Mouse (Mus musculus) embryonic facial prominence, embryonic 12.5 days (tissue): ENCODE data around the gene Eif6. TPM values are rescaled to one million over a fixed set of nuclear protein-coding genes. Genes with fewer than 3 reads are reported as not detected.

Experiments used
- ATAC-seq: fragments of 200-750 bp; cut with Nextera tagmentation; 2 replicates; pipeline ENCODE4 v1.8.0; 2017; ENCODE audit not compliant: insufficient number of reproducible peaks, insufficient read depth, low FRiP score, low TSS enrichment
- H3K27ac ChIP-seq: fragments of 300-500 bp; sonication (generic); 2 replicates; pipeline ENCODE4 v1.5.1; 2016; ENCODE audit warnings: mild to moderate bottlenecking
- H3K27me3 ChIP-seq: fragments of 300-500 bp; sonication (generic); 2 replicates; pipeline ENCODE4 v1.6.1; 2016; ENCODE audit warnings: mild to moderate bottlenecking, moderate library complexity
- H3K36me3 ChIP-seq: fragments of 300-500 bp; sonication (generic); 2 replicates; pipeline ENCODE4 v1.6.1; 2016; ENCODE audit warnings: mild to moderate bottlenecking
- H3K4me1 ChIP-seq: fragments of 300-500 bp; sonication (generic); 2 replicates; pipeline ENCODE4 v1.6.1; 2016
- H3K4me2 ChIP-seq: fragments of 300-500 bp; sonication (generic); replicated peaks from 2 replicates; pipeline ENCODE4 v1.6.1; 2016; ENCODE audit warnings: mild to moderate bottlenecking, moderate library complexity
- H3K4me3 ChIP-seq: fragments of 300-500 bp; sonication (generic); 2 replicates; pipeline ENCODE4 v1.5.1; 2016; ENCODE audit warnings: mild to moderate bottlenecking
- H3K9ac ChIP-seq: fragments of 300-500 bp; sonication (generic); 2 replicates; pipeline ENCODE4 v1.6.1; 2016; ENCODE audit warnings: mild to moderate bottlenecking, moderate library complexity
- H3K9me3 ChIP-seq: fragments of 300-500 bp; sonication (generic); 2 replicates; pipeline ENCODE4 v1.6.1; 2016; ENCODE audit warnings: mild to moderate bottlenecking, moderate library complexity
- WGBS: fragments of 180-500 bp; shearing (Covaris S2); methylation state at CpG from one replicate; pipeline ENCODE4 v1.1.7; 2016; 5-methylcytosine and 5-hydroxymethylcytosine counted together
- polyA plus RNA-seq: library from polyadenylated mRNA; unstranded; fragments of >200 nt; fragmentation: Nextera tagmentation; extraction: Ambion mirVana; gene quantifications from 2 replicates; pipeline ENCODE4 v1.2.1, GENCODE M21; 2016

Eif6 gene
- polyA plus RNA-seq = 185 and 188 TPM in 2 replicates

GRCm38 (mm10) chr2:155826630-155827424 lies at the start of gene Eif6:
TSS of gene Eif6 (minus strand) at chr2:155826925.
- H3K36me3 ChIP-seq = peaks cover 22% of the 10 kb centered on the region
- H3K9ac ChIP-seq = peak within 1 kb of the TSS; percentile 81
- H3K4me1 ChIP-seq = peaks cover 18% of the 10 kb centered on the region
- peak; percentile 92 for ATAC-seq
- peak within 1 kb of the TSS; percentile 82 for H3K27ac ChIP-seq
- H3K9me3 ChIP-seq = no peaks in the 10 kb centered on the region
- WGBS = 4% methylated on average over 27 of the region's 27 CpGs
- peak within 1 kb of the TSS; percentile 96 for H3K4me3 ChIP-seq
- peak within 1 kb of the TSS; percentile 85 for H3K4me2 ChIP-seq
- H3K27me3 ChIP-seq = no peaks in the 10 kb centered on the region

DNA sequence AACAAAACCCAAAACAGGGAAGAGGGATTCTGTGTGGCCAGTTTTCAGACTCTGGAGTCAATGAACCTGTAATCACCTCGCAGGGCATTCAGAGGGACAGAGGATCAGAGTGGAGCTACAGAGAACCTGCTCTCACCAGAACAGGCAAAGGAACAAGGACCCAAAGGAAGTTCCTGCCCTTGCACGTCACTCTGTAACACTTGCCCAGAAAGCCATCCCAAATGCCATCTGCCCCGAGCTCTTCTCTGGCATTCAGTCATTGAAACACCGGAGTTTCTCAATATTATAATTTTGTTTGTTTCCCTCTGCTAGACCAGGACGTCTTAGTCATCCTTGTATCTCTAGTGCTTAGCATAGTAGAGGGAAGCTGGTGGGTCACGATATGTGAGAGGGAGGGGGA lies 46.9 kb upstream of the Eif6 start:
- H3K9ac ChIP-seq = no peak overlapping the region
- H3K27ac ChIP-seq = peak overlapping the region; percentile 69
- no peaks in the 10 kb centered on the region for H3K9me3 ChIP-seq
- H3K4me2 ChIP-seq = no peak overlapping the region
- no peak overlapping the region for H3K4me3 ChIP-seq
- 78% methylated on average over 6 of the region's 6 CpGs for WGBS
- no peaks in the 10 kb centered on the region for H3K27me3 ChIP-seq
- peaks cover 17% of the 10 kb centered on the region for H3K36me3 ChIP-seq
- H3K4me1 ChIP-seq = peaks cover 14% of the 10 kb centered on the region; the same call in 1 of the 2 replicates
- no peak for ATAC-seq

DNA sequence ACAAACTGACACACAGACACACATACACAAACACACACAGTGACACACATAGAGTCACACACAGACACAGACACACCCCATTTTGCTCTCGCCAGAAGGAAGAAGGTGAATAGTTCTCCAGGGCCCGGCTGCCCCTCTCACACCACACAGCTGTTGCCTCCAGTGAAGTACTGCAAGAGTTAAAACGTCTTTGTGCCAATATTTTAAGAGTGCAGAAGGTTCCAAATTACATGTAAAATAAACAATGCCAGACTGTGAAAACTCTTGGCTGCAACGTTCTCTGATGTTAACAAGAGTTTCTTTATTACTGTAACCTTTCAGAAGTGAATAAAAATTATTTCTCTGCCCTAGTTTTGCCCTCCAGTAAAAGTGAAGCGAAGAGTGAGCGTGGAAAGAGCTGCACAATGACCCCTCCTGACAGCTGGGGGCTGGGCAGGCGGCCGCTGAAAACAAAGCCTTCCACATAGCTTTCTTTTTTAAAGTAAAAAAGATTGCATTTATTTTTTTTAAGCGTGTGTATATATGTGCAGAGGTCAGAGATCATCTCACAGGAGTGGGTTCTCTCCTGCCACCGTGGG lies 46.3 kb upstream of the Eif6 start:
- WGBS = 45% methylated on average over 10 of the region's 10 CpGs
- Histone ChIP-seq H3K27ac (peak overlapping the region; percentile 69; the same call in 1 of the 2 replicates), H3K4me3 (no peak overlapping the region), H3K36me3 (peaks cover 18% of the 10 kb centered on the region), H3K9me3 (no peaks in the 10 kb centered on the region), H3K4me2 (no peak overlapping the region), H3K27me3 (no peaks in the 10 kb centered on the region), H3K9ac (no peak overlapping the region), H3K4me1 (peaks cover 14% of the 10 kb centered on the region; the same call in 1 of the 2 replicates)
- no peak for ATAC-seq

DNA sequence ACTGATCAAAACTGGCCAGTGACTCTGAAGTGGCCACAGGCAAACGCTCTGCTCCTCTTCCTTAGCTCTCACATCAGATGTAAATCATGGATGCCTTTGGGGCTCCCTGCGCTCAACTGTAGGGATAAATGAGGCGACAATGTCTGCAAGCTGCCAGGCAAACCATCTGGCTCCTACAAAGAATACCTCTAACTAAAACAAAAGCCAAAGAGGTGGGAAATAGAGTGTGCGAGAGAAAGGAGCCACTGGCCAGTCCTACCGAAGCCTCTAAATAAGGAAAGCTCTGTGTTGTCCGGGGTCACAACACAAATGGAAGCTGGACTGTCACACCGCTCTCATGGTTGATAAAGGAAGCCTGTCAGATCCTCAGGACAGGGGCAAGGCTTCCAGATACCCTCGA lies 45.8 kb upstream of the Eif6 start:
- peaks cover 23% of the 10 kb centered on the region for H3K36me3 ChIP-seq
- H3K4me1 ChIP-seq = peaks cover 14% of the 10 kb centered on the region; the same call in 1 of the 2 replicates

DNA sequence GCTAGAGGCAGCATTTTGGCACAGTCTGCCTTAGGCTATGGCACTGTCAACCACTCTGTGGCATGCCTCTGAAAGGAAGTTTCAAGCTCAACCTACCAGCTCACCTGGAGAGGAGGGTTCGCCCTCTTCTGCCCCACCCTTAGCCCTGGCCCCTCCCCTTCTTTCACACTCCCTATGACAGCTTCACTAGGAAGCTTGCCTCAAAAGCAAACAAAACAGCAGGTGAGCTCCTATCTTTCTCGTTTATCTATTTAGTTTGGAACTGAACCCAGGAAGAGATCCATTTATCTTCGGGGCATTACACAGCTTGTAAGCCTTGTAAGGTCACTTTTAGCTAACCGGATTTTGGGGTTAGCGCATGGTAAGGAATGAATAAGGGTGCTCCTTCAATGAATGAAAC lies 43.0 kb upstream of the Eif6 start:
- WGBS = 78% methylated on average over 5 of the region's 5 CpGs
- no peak overlapping the region for H3K4me3 ChIP-seq
- no peak overlapping the region for H3K9ac ChIP-seq
- H3K27ac ChIP-seq = no peak overlapping the region
- peaks cover 14% of the 10 kb centered on the region; the same call in 1 of the 2 replicates for H3K4me1 ChIP-seq
- no peak overlapping the region for H3K4me2 ChIP-seq
- no peak for ATAC-seq
- no peaks in the 10 kb centered on the region for H3K27me3 ChIP-seq
- H3K9me3 ChIP-seq = no peaks in the 10 kb centered on the region
- peaks cover 20% of the 10 kb centered on the region for H3K36me3 ChIP-seq

More for the DNA sequence above, 45.8 kb upstream of the Eif6 start:
- no peak overlapping the region for H3K9ac ChIP-seq
- no peaks in the 10 kb centered on the region for H3K27me3 ChIP-seq
- H3K9me3 ChIP-seq = no peaks in the 10 kb centered on the region
- 79% methylated on average over 8 of the region's 8 CpGs for WGBS
- H3K4me2 ChIP-seq = no peak overlapping the region
- 0 out of 2 replicates have a peak overlapping the region, but pooled peaks have one; percentile 42 for H3K27ac ChIP-seq
- ATAC-seq = no peak
- H3K4me3 ChIP-seq = no peak overlapping the region

DNA sequence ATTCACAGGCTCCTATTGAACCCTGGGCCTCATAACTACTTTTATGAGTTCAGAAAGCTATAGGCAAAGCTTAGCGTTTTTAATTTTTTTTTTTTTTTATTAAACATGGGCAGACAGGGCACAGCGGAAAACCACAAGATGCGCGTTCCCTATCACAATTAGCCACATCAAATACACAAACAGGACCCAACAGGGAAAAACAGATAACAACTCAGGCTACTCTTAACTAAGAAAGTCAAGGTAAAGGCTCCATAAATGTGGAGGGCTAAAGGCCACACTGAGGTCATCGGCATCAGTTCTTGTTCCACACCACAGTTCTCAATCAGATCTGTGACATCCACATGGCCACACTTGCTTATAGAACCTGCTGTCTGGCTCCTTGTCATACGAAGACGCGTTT lies 41.6 kb upstream of the Eif6 start:
- no peak overlapping the region for H3K27ac ChIP-seq
- no peaks in the 10 kb centered on the region for H3K9me3 ChIP-seq
- no peaks in the 10 kb centered on the region for H3K27me3 ChIP-seq
- H3K4me3 ChIP-seq = no peak overlapping the region
- no peak overlapping the region for H3K9ac ChIP-seq
- ATAC-seq = no peak
- WGBS = 95% methylated on average over 8 of the region's 8 CpGs
- H3K36me3 ChIP-seq = peaks cover 20% of the 10 kb centered on the region
- H3K4me1 ChIP-seq = peaks cover 10% of the 10 kb centered on the region; the same call in 1 of the 2 replicates
- H3K4me2 ChIP-seq = no peak overlapping the region

- no peak for ATAC-seq
- WGBS = 51% methylated on average over 11 of the region's 11 CpGs
- 0 out of 2 replicates have a peak overlapping the region, but pooled peaks have one; percentile 9 for H3K4me2 ChIP-seq
- H3K9me3 ChIP-seq = no peaks in the 10 kb centered on the region
- no peak overlapping the region for H3K9ac ChIP-seq
- H3K27ac ChIP-seq = no peak overlapping the region
- H3K36me3 ChIP-seq = peaks cover 17% of the 10 kb centered on the region; the same call in 1 of the 2 replicates
- H3K27me3 ChIP-seq = no peaks in the 10 kb centered on the region
- peaks cover 5% of the 10 kb centered on the region; the same call in 1 of the 2 replicates for H3K4me1 ChIP-seq
- no peak overlapping the region for H3K4me3 ChIP-seq
Measured at GRCm38 (mm10) chr2:155863301-155863867, 36.7 kb upstream of the Eif6 start.

- Histone ChIP-seq H3K36me3 (peaks cover 15% of the 10 kb centered on the region; the same call in 1 of the 2 replicates), H3K27ac (0 out of 2 replicates have a peak overlapping the region, but pooled peaks have one; percentile 12), H3K4me2 (0 out of 2 replicates have a peak overlapping the region, but pooled peaks have one; percentile 9), H3K27me3 (no peaks in the 10 kb centered on the region), H3K4me1 (peaks cover 5% of the 10 kb centered on the region; the same call in 1 of the 2 replicates), H3K4me3 (no peak overlapping the region), H3K9me3 (no peaks in the 10 kb centered on the region), H3K9ac (no peak overlapping the region)
- WGBS = 65% methylated on average over 13 of the region's 13 CpGs
- no peak; the same call in 1 of the 2 replicates for ATAC-seq
Measured at GRCm38 (mm10) chr2:155862573-155863300, 36.0 kb upstream of the Eif6 start.

DNA sequence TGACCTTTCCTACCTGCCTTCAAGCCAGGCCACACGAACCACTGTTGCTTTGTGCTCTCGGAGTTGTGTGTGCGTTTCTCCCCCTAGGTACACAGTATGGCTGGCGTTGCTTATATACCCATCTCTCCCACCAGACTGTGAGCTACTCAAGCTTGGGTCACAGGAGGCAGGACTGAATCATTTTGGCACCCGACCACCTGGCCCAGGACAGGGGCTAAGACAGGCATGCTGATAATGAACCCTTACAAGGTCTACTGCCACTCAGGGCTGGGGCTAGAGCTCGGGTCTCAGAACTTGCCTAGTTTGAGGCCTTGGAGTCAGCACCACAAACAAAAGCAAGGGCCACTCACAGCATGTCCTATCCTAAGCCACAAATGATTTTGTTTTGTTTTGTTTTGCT lies 34.9 kb upstream of the Eif6 start:
- no peak overlapping the region for H3K27ac ChIP-seq
- no peaks in the 10 kb centered on the region for H3K27me3 ChIP-seq
- H3K4me3 ChIP-seq = no peak overlapping the region
- H3K9ac ChIP-seq = no peak overlapping the region
- H3K4me1 ChIP-seq = peaks cover 5% of the 10 kb centered on the region; the same call in 1 of the 2 replicates
- WGBS = 93% methylated on average over 6 of the region's 6 CpGs
- H3K9me3 ChIP-seq = no peaks in the 10 kb centered on the region
- H3K36me3 ChIP-seq = peaks cover 10% of the 10 kb centered on the region; the same call in 1 of the 2 replicates
- no peak for ATAC-seq
- H3K4me2 ChIP-seq = no peak overlapping the region

DNA sequence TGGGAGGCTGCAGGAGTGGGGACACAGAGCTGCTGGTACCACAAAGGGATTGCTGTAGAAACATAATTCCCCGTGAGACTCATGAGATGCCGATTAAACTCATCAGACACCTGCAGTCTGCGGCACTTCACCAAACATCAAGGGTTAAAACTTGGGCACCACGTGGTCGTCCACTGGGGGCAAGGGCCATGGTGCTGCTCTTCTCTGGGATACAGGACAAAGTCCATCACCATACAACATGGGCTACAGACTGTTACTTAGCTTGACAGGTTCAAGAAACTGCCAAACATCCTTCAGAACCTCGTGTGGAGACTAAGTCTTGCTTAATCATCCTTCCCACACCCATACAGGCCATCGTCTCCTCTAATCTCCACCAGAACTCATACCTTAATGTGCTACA lies 33.4 kb upstream of the Eif6 start:
- H3K27me3 ChIP-seq = no peaks in the 10 kb centered on the region
- 82% methylated on average over 7 of the region's 7 CpGs for WGBS
- no peak overlapping the region for H3K4me3 ChIP-seq
- H3K9me3 ChIP-seq = no peaks in the 10 kb centered on the region
- no peak overlapping the region for H3K4me2 ChIP-seq
- no peak for ATAC-seq
- H3K4me1 ChIP-seq = peaks cover 5% of the 10 kb centered on the region; the same call in 1 of the 2 replicates
- H3K36me3 ChIP-seq = peaks cover 17% of the 10 kb centered on the region
- H3K27ac ChIP-seq = no peak overlapping the region
- H3K9ac ChIP-seq = no peak overlapping the region

DNA sequence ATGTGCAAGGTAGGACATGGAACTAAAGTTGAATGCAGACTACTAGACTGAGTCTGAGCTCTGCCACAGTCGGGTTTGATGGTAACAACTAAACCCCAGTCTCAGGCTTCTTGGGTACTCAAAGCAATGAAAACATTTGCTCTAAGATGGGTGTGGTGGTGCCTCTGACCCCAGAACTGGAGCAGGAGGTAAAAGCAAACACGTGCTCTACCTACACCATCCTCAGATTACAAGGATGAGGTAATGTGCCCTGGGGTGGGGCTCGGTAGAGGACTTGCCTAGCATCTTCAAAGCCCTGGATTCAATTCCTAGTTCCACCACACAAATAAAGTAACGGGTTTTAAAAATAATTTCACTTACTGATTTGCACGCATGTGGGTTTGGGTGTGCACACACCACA lies 25.8 kb upstream of the Eif6 start:
- no peak overlapping the region for H3K9ac ChIP-seq
- no peak overlapping the region for H3K27ac ChIP-seq
- H3K4me3 ChIP-seq = no peak overlapping the region
- H3K9me3 ChIP-seq = no peaks in the 10 kb centered on the region
- H3K4me1 ChIP-seq = no peaks in the 10 kb centered on the region
- ATAC-seq = no peak
- no peak overlapping the region for H3K4me2 ChIP-seq
- 72% methylated on average over 5 of the region's 5 CpGs for WGBS
- H3K27me3 ChIP-seq = no peaks in the 10 kb centered on the region
- H3K36me3 ChIP-seq = peaks cover 37% of the 10 kb centered on the region
